Mouse (Mus musculus) sigmoid colon, adult 10 weeks (tissue): ENCODE results near the gene Ppp1ca. TPM values are rescaled to one million over a fixed set of nuclear protein-coding genes. Genes with fewer than 3 reads are reported as not detected.

Experiments
- polyA plus RNA-seq: library from polyadenylated mRNA; stranded (reverse); fragments of 350-450 nt; fragmentation: Illumina TruSeq; extraction: RNeasy Lipid Tissue Mini Kit (QIAGEN cat#74804); gene quantifications from one replicate; pipeline ENCODE4 v1.2.3, GENCODE M21; 2014; ENCODE audit warnings: low read depth, low replicate concordance

Ppp1ca gene
- polyA plus RNA-seq: 90.7 TPM

GRCm38 (mm10) chr19:4191528-4192250 lies at the start of gene Ppp1ca:
Ppp1ca (plus strand) TSS chr19:4192065.

GRCm38 (mm10) chr19:4143759-4144268 lies 48.1 kb upstream of the Ppp1ca start, which contains the start of gene Cabp4:
Cabp4 (minus strand) TSS chr19:4144033.

GRCm38 (mm10) chr19:4148491-4148806 lies 43.4 kb upstream of the Ppp1ca start, which contains the start of gene Coro1b:
Coro1b (plus strand) TSS chr19:4148619.

GRCm38 (mm10) chr19:4153232-4153654 lies 38.6 kb upstream of the Ppp1ca start, which contains the start of gene Ptprcap:
Ptprcap (plus strand) TSS chr19:4153604.

GRCm38 (mm10) chr19:4162646-4163542 lies 29.0 kb upstream of the Ppp1ca start, which contains the start of gene Rps6kb2:
Rps6kb2 (minus strand) TSS chr19:4163354.

GRCm38 (mm10) chr19:4175368-4175947 lies 16.4 kb upstream of the Ppp1ca start, which contains the start of gene Carns1:
Carns1 (minus strand) TSS chr19:4175479.

GRCm38 (mm10) chr19:4190831-4191334 lies 982 bp upstream of the Ppp1ca start, which contains the start of gene Tbc1d10c:
Tbc1d10c (minus strand) TSS chr19:4191284.

GRCm38 (mm10) chr19:4201291-4201909 lies 9.5 kb downstream of the Ppp1ca start, which contains the start of gene Rad9a:
Rad9a (minus strand) TSS chr19:4201662.

GRCm38 (mm10) chr19:4214071-4214770 lies 22.4 kb downstream of the Ppp1ca start, which contains the start of the genes Clcf1 and AC109138.7:
Clcf1 (plus strand) TSS chr19:4214238.
AC109138.7 (plus strand) TSS chr19:4214357.

GRCm38 (mm10) chr19:4231253-4232185 lies 39.7 kb downstream of the Ppp1ca start, which contains the start of gene Pold4:
Pold4 (plus strand) TSS chr19:4231899.

Other genes starting within 250 kb of the Ppp1ca start
- not detected for gene Aldh3b3, start 233.4 kb upstream of the Ppp1ca start, polyA plus RNA-seq
- gene Aldh3b2, start 219.7 kb upstream of the Ppp1ca start, polyA plus RNA-seq: 0.44 TPM
- 1.1 TPM for gene Acy3, start 205.5 kb upstream of the Ppp1ca start, polyA plus RNA-seq
- gene Tbx10, start 199.3 kb upstream of the Ppp1ca start, polyA plus RNA-seq: not detected
- not detected for gene Nudt8, start 191.5 kb upstream of the Ppp1ca start, polyA plus RNA-seq
- 0.47 TPM for gene Gm49405, start 191.4 kb upstream of the Ppp1ca start, polyA plus RNA-seq
- gene Doc2g, start 188.8 kb upstream of the Ppp1ca start, polyA plus RNA-seq: not detected
- 8.4 TPM for gene Ndufv1, start 179.3 kb upstream of the Ppp1ca start, polyA plus RNA-seq
- 27.6 TPM for gene Gstp1, start 154.1 kb upstream of the Ppp1ca start, polyA plus RNA-seq
- gene Gstp2, start 146.0 kb upstream of the Ppp1ca start, polyA plus RNA-seq: 2.6 TPM
- not detected for gene Gstp3, start 132.5 kb upstream of the Ppp1ca start, polyA plus RNA-seq
- not detected for gene Cabp2, start 110.5 kb upstream of the Ppp1ca start, polyA plus RNA-seq
- gene Cdk2ap2, start 94.9 kb upstream of the Ppp1ca start, polyA plus RNA-seq: 4.7 TPM
- gene Pitpnm1, start 92.1 kb upstream of the Ppp1ca start, polyA plus RNA-seq: 0.63 TPM
- 0.47 TPM for gene Aip, start 66.2 kb upstream of the Ppp1ca start, polyA plus RNA-seq
- not detected for gene Gpr152, start 52.3 kb upstream of the Ppp1ca start, polyA plus RNA-seq
- 0.66 TPM for gene Cabp4, start 48.0 kb upstream of the Ppp1ca start, polyA plus RNA-seq
- 53.4 TPM for gene Coro1b, start 43.4 kb upstream of the Ppp1ca start, polyA plus RNA-seq
- gene Ptprcap, start 38.5 kb upstream of the Ppp1ca start, polyA plus RNA-seq: 10.0 TPM
- 3.2 TPM for gene Rps6kb2, start 28.7 kb upstream of the Ppp1ca start, polyA plus RNA-seq
- gene Carns1, start 16.6 kb upstream of the Ppp1ca start, polyA plus RNA-seq: 1.9 TPM
- 1.2 TPM for gene Tbc1d10c, start 781 bp upstream of the Ppp1ca start, polyA plus RNA-seq
- gene Rad9a, start 9.6 kb downstream of the Ppp1ca start, polyA plus RNA-seq: 2.5 TPM
- gene Clcf1, start 22.2 kb downstream of the Ppp1ca start, polyA plus RNA-seq: 0.44 TPM
- gene AC109138.7, start 22.3 kb downstream of the Ppp1ca start, polyA plus RNA-seq: not detected
- not detected for gene Pold4, start 39.8 kb downstream of the Ppp1ca start, polyA plus RNA-seq
- 9.6 TPM for gene Ssh3, start 77.1 kb downstream of the Ppp1ca start, polyA plus RNA-seq
- not detected for gene Ankrd13d, start 91.1 kb downstream of the Ppp1ca start, polyA plus RNA-seq
- 17.6 TPM for gene Grk2, start 114.2 kb downstream of the Ppp1ca start, polyA plus RNA-seq
- gene Kdm2a, start 206.2 kb downstream of the Ppp1ca start, polyA plus RNA-seq: 81.4 TPM
- gene Rhod, start 247.4 kb downstream of the Ppp1ca start, polyA plus RNA-seq: 0.91 TPM